Mouse (Mus musculus) heart, postnatal 0 days (tissue): ENCODE data around the gene Stil.

ENCODE experiments used
- CTCF ChIP-seq: IDR thresholded peaks from 2 replicates; pipeline ENCODE4 v1.5.1; 2016; ENCODE audit warnings: antibody characterized with exemption, control low read depth, low read depth
- EP300 ChIP-seq: IDR thresholded peaks from 2 replicates; pipeline ENCODE4 v1.6.1; 2016; ENCODE audit warnings: antibody characterized with exemption, low read depth

- TF ChIP-seq CTCF (no peak), EP300 (no peak)
Measured at GRCm38 (mm10) chr4:115048190-115048589, 48.2 kb downstream of the Stil start.
